Mouse (Mus musculus): ENCODE measurements around the gene Zfp541. TPM values are rescaled to one million over a fixed set of nuclear protein-coding genes. Genes with fewer than 3 reads are reported as not detected.

The Zfp541 gene
- polyA plus RNA-seq, 1 experiment from 2014 or later: not detected

- Histone ChIP-seq H3K9me3 (ENCODE audit: control insufficient read depth, low read length) (no peaks in the 10 kb centered on the region), H3K4me3 (ENCODE audit: low read depth, low read length) (no peak overlapping the region), H3K27ac (replicated peaks; ENCODE audit: low read depth, low read length) (no peak overlapping the region), H3K27me3 (ENCODE audit: control insufficient read depth, insufficient read depth, low read length) (no peaks in the 10 kb centered on the region), H3K4me1 (ENCODE audit: control insufficient read depth, insufficient read depth, low read length) (no peaks in the 10 kb centered on the region), H3K4me2 (ENCODE audit: low read depth, severe bottlenecking) (no peak overlapping the region), H3K9ac (ENCODE audit: low read length) (no peak overlapping the region), H3K36me3 (ENCODE audit: control insufficient read depth, insufficient read depth, low read length) (peaks cover 2% of the 10 kb centered on the region; the same call in 1 of the 2 replicates)
- WGBS: 91% methylated on average over 8 of the region's 8 CpGs
- DNase-seq (ENCODE audit: low spot score) (no peak), ATAC-seq (ENCODE audit: insufficient number of reproducible peaks, low FRiP score, low TSS enrichment, low read depth) (no peak)
These were observed 36.9 kb upstream of the Zfp541 start for GRCm38 (mm10) chr7:16024603-16025222.

- Histone ChIP-seq H3K36me3 (ENCODE audit: control insufficient read depth, insufficient read depth, low read length) (peaks cover 2% of the 10 kb centered on the region; the same call in 1 of the 2 replicates), H3K4me3 (ENCODE audit: low read depth, low read length) (no peak overlapping the region), H3K4me2 (ENCODE audit: low read depth, severe bottlenecking) (no peak overlapping the region), H3K27me3 (ENCODE audit: control insufficient read depth, insufficient read depth, low read length) (no peaks in the 10 kb centered on the region), H3K4me1 (ENCODE audit: control insufficient read depth, insufficient read depth, low read length) (no peaks in the 10 kb centered on the region), H3K9ac (ENCODE audit: low read length) (no peak overlapping the region), H3K27ac (replicated peaks; ENCODE audit: low read depth, low read length) (no peak overlapping the region), H3K9me3 (ENCODE audit: control insufficient read depth, low read length) (no peaks in the 10 kb centered on the region; the same call in 1 of the 2 replicates)
- ATAC-seq (ENCODE audit: insufficient number of reproducible peaks, low FRiP score, low TSS enrichment, low read depth) (no peak), DNase-seq (ENCODE audit: low spot score) (no peak)
- WGBS: 91% methylated on average over 6 of the region's 6 CpGs
These were observed 33.3 kb upstream of the Zfp541 start for GRCm38 (mm10) chr7:16028102-16028927.

GRCm38 (mm10) chr7:16031072-16031471 lies 30.5 kb upstream of the Zfp541 start:
- H3K27me3 ChIP-seq (ENCODE audit: control insufficient read depth, insufficient read depth, low read length): no peaks in the 10 kb centered on the region
- no peak overlapping the region for H3K27ac ChIP-seq (replicated peaks; ENCODE audit: low read depth, low read length)
- ATAC-seq (ENCODE audit: insufficient number of reproducible peaks, low FRiP score, low TSS enrichment, low read depth) (no peak), DNase-seq (ENCODE audit: low spot score) (no peak)
- H3K4me3 ChIP-seq (ENCODE audit: low read depth, low read length): no peak overlapping the region
- H3K36me3 ChIP-seq (ENCODE audit: control insufficient read depth, insufficient read depth, low read length): peaks cover 2% of the 10 kb centered on the region; the same call in 1 of the 2 replicates
- 93% methylated on average over 4 of the region's 4 CpGs for WGBS
- no peak overlapping the region for H3K4me2 ChIP-seq (ENCODE audit: low read depth, severe bottlenecking)
- H3K4me1 ChIP-seq (ENCODE audit: control insufficient read depth, insufficient read depth, low read length): no peaks in the 10 kb centered on the region
- no peaks in the 10 kb centered on the region; the same call in 1 of the 2 replicates for H3K9me3 ChIP-seq (ENCODE audit: control insufficient read depth, low read length)
- H3K9ac ChIP-seq (ENCODE audit: low read length): no peak overlapping the region

GRCm38 (mm10) chr7:16033059-16033458 lies 28.6 kb upstream of the Zfp541 start:
- no peak overlapping the region for H3K4me2 ChIP-seq (ENCODE audit: low read depth, severe bottlenecking)
- H3K4me1 ChIP-seq (ENCODE audit: control insufficient read depth, insufficient read depth, low read length): no peaks in the 10 kb centered on the region
- H3K36me3 ChIP-seq (ENCODE audit: control insufficient read depth, insufficient read depth, low read length): peaks cover 2% of the 10 kb centered on the region; the same call in 1 of the 2 replicates
- no peak overlapping the region for H3K4me3 ChIP-seq (ENCODE audit: low read depth, low read length)
- no peak overlapping the region for H3K27ac ChIP-seq (replicated peaks; ENCODE audit: low read depth, low read length)
- DNase-seq (ENCODE audit: low spot score) (no peak), ATAC-seq (ENCODE audit: insufficient number of reproducible peaks, low FRiP score, low TSS enrichment, low read depth) (no peak)
- H3K27me3 ChIP-seq (ENCODE audit: control insufficient read depth, insufficient read depth, low read length): no peaks in the 10 kb centered on the region
- no peak overlapping the region for H3K9ac ChIP-seq (ENCODE audit: low read length)
- H3K9me3 ChIP-seq (ENCODE audit: control insufficient read depth, low read length): no peaks in the 10 kb centered on the region; the same call in 1 of the 2 replicates
- WGBS: 79% methylated on average over 1 of the region's 1 CpGs

- no peak overlapping the region for H3K4me3 ChIP-seq (ENCODE audit: low read depth, low read length)
- H3K4me2 ChIP-seq (ENCODE audit: low read depth, severe bottlenecking): no peak overlapping the region
- WGBS: 87% methylated on average over 8 of the region's 8 CpGs
- no peaks in the 10 kb centered on the region for H3K27me3 ChIP-seq (ENCODE audit: control insufficient read depth, insufficient read depth, low read length)
- no peaks in the 10 kb centered on the region; the same call in 1 of the 2 replicates for H3K9me3 ChIP-seq (ENCODE audit: control insufficient read depth, low read length)
- DNase-seq (ENCODE audit: low spot score) (no peak), ATAC-seq (ENCODE audit: insufficient number of reproducible peaks, low FRiP score, low TSS enrichment, low read depth) (no peak)
- peaks cover 2% of the 10 kb centered on the region; the same call in 1 of the 2 replicates for H3K36me3 ChIP-seq (ENCODE audit: control insufficient read depth, insufficient read depth, low read length)
- H3K27ac ChIP-seq (replicated peaks; ENCODE audit: low read depth, low read length): no peak overlapping the region
- no peak overlapping the region for H3K9ac ChIP-seq (ENCODE audit: low read length)
- H3K4me1 ChIP-seq (ENCODE audit: control insufficient read depth, insufficient read depth, low read length): no peaks in the 10 kb centered on the region
These were observed 27.8 kb upstream of the Zfp541 start for GRCm38 (mm10) chr7:16033580-16034461.

- Histone ChIP-seq H3K9ac (ENCODE audit: low read length) (no peak overlapping the region), H3K4me1 (ENCODE audit: control insufficient read depth, insufficient read depth, low read length) (no peaks in the 10 kb centered on the region), H3K27ac (replicated peaks; ENCODE audit: low read depth, low read length) (no peak overlapping the region), H3K4me2 (ENCODE audit: low read depth, severe bottlenecking) (no peak overlapping the region), H3K27me3 (ENCODE audit: control insufficient read depth, insufficient read depth, low read length) (no peaks in the 10 kb centered on the region), H3K9me3 (ENCODE audit: control insufficient read depth, low read length) (no peaks in the 10 kb centered on the region; the same call in 1 of the 2 replicates), H3K4me3 (ENCODE audit: low read depth, low read length) (no peak overlapping the region), H3K36me3 (ENCODE audit: control insufficient read depth, insufficient read depth, low read length) (peaks cover 2% of the 10 kb centered on the region; the same call in 1 of the 2 replicates)
- DNase-seq (ENCODE audit: low spot score): no peak
- no peak for ATAC-seq (ENCODE audit: insufficient number of reproducible peaks, low FRiP score, low TSS enrichment, low read depth)
- 91% methylated on average over 6 of the region's 6 CpGs for WGBS
These were observed 24.6 kb upstream of the Zfp541 start for GRCm38 (mm10) chr7:16036972-16037371.

GRCm38 (mm10) chr7:16039363-16039762 lies 22.3 kb upstream of the Zfp541 start:
- Histone ChIP-seq H3K27me3 (ENCODE audit: control insufficient read depth, insufficient read depth, low read length) (no peaks in the 10 kb centered on the region), H3K4me2 (ENCODE audit: low read depth, severe bottlenecking) (no peak overlapping the region), H3K27ac (replicated peaks; ENCODE audit: low read depth, low read length) (no peak overlapping the region), H3K9ac (ENCODE audit: low read length) (no peak overlapping the region), H3K9me3 (ENCODE audit: control insufficient read depth, low read length) (no peaks in the 10 kb centered on the region), H3K4me1 (ENCODE audit: control insufficient read depth, insufficient read depth, low read length) (peaks cover 10% of the 10 kb centered on the region), H3K4me3 (ENCODE audit: low read depth, low read length) (no peak overlapping the region), H3K36me3 (ENCODE audit: control insufficient read depth, insufficient read depth, low read length) (peaks cover 2% of the 10 kb centered on the region; the same call in 1 of the 2 replicates)
- ATAC-seq (ENCODE audit: insufficient number of reproducible peaks, low FRiP score, low TSS enrichment, low read depth) (no peak), DNase-seq (ENCODE audit: low spot score) (no peak)
- 93% methylated on average over 5 of the region's 5 CpGs for WGBS

- Histone ChIP-seq H3K4me3 (ENCODE audit: low read depth, low read length) (no peak overlapping the region), H3K9me3 (ENCODE audit: control insufficient read depth, low read length) (no peaks in the 10 kb centered on the region), H3K4me1 (ENCODE audit: control insufficient read depth, insufficient read depth, low read length) (peaks cover 26% of the 10 kb centered on the region), H3K36me3 (ENCODE audit: control insufficient read depth, insufficient read depth, low read length) (peaks cover 2% of the 10 kb centered on the region; the same call in 1 of the 2 replicates), H3K4me2 (ENCODE audit: low read depth, severe bottlenecking) (no peak overlapping the region), H3K27me3 (ENCODE audit: control insufficient read depth, insufficient read depth, low read length) (no peaks in the 10 kb centered on the region), H3K27ac (replicated peaks; ENCODE audit: low read depth, low read length) (no peak overlapping the region), H3K9ac (ENCODE audit: low read length) (no peak overlapping the region)
- DNase-seq (ENCODE audit: low spot score) (no peak), ATAC-seq (ENCODE audit: insufficient number of reproducible peaks, low FRiP score, low TSS enrichment, low read depth) (no peak)
- 92% methylated on average over 2 of the region's 2 CpGs for WGBS
These were observed 20.4 kb upstream of the Zfp541 start for GRCm38 (mm10) chr7:16041208-16041607.
